Mouse (Mus musculus) embryo, embryonic 11.5 days (tissue): ENCODE measurements at regions not wholly inside any gene's neighbourhood (a gene's known extent, or its start where the extent isn't known, plus 50 kb on each side); places are given as distances from the start of the nearest gene placed in this dataset.

Experiments
- DNase-seq: peaks from one replicate; pipeline ENCODE4 v3.0.0-alpha.2; 2012; ENCODE audit warnings: low read depth, low spot score

DNA sequence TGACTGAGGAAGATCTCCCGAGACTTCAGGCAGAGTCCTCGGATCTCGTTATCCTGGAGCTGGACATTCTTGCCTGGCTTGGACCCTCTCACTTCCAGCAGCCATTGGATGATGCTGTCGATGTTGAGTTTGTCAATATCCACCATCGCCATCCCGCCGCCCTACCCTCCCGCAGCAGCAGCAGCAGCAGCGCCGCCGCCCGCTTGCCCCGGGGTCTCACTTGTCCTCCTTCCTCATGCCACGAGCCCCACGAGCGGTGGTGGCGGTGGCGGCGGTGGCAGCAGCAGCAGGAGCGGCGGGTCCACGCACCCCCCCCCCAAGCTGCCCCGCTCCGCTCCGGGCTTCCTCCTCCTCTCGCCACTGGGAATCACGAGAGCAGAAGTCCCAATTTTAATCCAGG is 115.1 kb upstream of the Taf1b start:
- DNase-seq = no peak

- peak; percentile 19 for DNase-seq
These were observed 73.2 kb upstream of the Taf1b start for GRCm38 (mm10) chr12:24424958-24425357.
